Mouse (Mus musculus): ENCODE results near the gene Tle1.

DNA sequence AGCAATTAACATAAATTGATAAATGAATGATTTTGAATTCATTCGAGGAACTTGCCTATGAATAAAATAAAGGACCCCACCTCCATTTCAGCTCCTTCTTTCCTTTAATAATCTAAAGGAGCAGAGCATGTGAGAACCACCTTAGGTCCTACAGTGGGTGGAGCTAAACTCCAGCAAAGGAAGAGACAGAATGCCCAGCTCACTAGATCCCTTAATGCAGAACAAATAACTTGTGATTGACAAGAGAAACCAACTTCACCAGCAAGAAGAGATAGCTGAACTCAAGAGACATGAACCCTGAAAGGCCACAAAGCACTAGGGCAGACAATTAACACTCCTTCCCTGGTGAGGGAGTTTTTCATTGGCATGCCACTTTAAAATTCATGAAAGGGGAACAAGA, 32.5 kb downstream of the Tle1 start:
- TF ChIP-seq POLR2A (IDR thresholded peaks at IDR 0.05; ENCODE audit: insufficient read depth, low read depth, low read length): no peak
- no peak for TF ChIP-seq EP300 (IDR thresholded peaks at IDR 0.05; ENCODE audit: insufficient read depth, low read depth, low read length)

Measured in heart, adult 2 months (tissue).